Comparison of ENCODE assay signal across 13 mouse cellular contexts in the genomic region with DNA sequence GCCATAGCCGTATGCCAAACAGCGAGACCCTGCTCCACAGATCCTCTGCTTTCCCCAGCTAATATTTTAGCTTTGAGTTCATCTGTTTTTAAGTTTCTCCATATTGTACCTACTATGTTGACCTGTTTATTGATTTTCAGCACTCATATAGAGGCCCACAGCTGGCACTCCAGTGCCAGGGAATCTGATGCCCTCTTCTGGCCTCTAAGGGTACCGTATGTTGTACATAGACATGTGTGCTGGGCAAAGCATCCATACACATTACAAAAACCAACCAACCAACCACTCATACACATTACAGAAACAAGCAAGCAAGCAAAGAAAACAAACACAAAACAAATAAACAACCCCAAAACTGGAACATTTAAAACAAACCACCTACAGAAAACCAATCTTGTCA. TPM values are rescaled to one million over a fixed set of nuclear protein-coding genes. Genes with fewer than 3 reads are reported as not detected.
DNase-seq lines count a peak whose midpoint lies in the region; ATAC-seq and TF ChIP-seq lines count a peak whose summit lies in the region.
"Had no signal": no experiment of that assay in that cellular context is flagged by ENCODE, and none has a peak within 500 bp of the region (broad histone marks: within the 10 kb centered on the region; RNA-seq: fewer than 3 reads in every experiment).

No protein-coding gene starts in this region.

- H3K4me3 ChIP-seq in kidney, postnatal 0 days (replicated peaks; ENCODE audit: low read depth, low read length), result no peak overlapping the region
- no peak overlapping the region for H3K4me3 ChIP-seq in kidney, embryonic 16.5 days (ENCODE audit: low read length)
- no peak overlapping the region for H3K4me3 ChIP-seq in midbrain, postnatal 0 days (ENCODE audit: low read depth, low read length)
- no peak overlapping the region for H3K4me3 ChIP-seq in midbrain, embryonic 13.5 days (replicated peaks)
- no peak overlapping the region for H3K4me3 ChIP-seq in bone marrow, adult 2 months (replicated peaks; ENCODE audit: control insufficient read depth, low read depth, low read length)
- no peak overlapping the region for H3K4me3 ChIP-seq in limb, embryonic 10.5 days
- H3K4me3 ChIP-seq: embryonic facial prominence, embryonic 13.5 days had no signal

- TF ChIP-seq POLR2A in bone marrow, adult 2 months (IDR thresholded peaks at IDR 0.05; ENCODE audit: borderline replicate concordance, control insufficient read depth, low read depth, low read length), result no peak

- H3K9me3 ChIP-seq in kidney, postnatal 0 days (replicated peaks; ENCODE audit: low read length), result no peaks in the 10 kb centered on the region
- no peaks in the 10 kb centered on the region for H3K9me3 ChIP-seq in kidney, embryonic 16.5 days (ENCODE audit: low read length)
- H3K9me3 ChIP-seq in midbrain, postnatal 0 days (ENCODE audit: low read length), result no peaks in the 10 kb centered on the region
- no peaks in the 10 kb centered on the region for H3K9me3 ChIP-seq in midbrain, embryonic 13.5 days
- no peaks in the 10 kb centered on the region for H3K9me3 ChIP-seq in limb, embryonic 10.5 days (replicated peaks)
- H3K9me3 ChIP-seq: embryonic facial prominence, embryonic 13.5 days had no signal

- 97% methylated on average over 3 of the region's 3 CpGs for WGBS in kidney, postnatal 0 days
- 100% methylated on average over 3 of the region's 3 CpGs for WGBS in kidney, embryonic 16.5 days
- 98% methylated on average over 3 of the region's 3 CpGs for WGBS in midbrain, postnatal 0 days
- WGBS in midbrain, embryonic 13.5 days, result 98% methylated on average over 3 of the region's 3 CpGs
- 89% methylated on average over 3 of the region's 3 CpGs for WGBS in bone marrow, adult 2 months
- WGBS in limb, embryonic 10.5 days, result 98% methylated on average over 3 of the region's 3 CpGs

- TF ChIP-seq CTCF in kidney, postnatal 0 days (IDR thresholded peaks at IDR 0.05; ENCODE audit: low read depth), result peak; percentile 61
- TF ChIP-seq CTCF in midbrain, postnatal 0 days (IDR thresholded peaks at IDR 0.05), result peak; percentile 60
- TF ChIP-seq CTCF in bone marrow, adult 2 months (IDR thresholded peaks at IDR 0.05; ENCODE audit: control insufficient read depth, insufficient read depth, low read length), result peak; percentile 9; the same call in 1 of the 2 replicates

- no peak overlapping the region for H3K9ac ChIP-seq in kidney, postnatal 0 days (ENCODE audit: low read depth, low read length)
- H3K9ac ChIP-seq in kidney, embryonic 16.5 days (replicated peaks; ENCODE audit: low read length), result no peak overlapping the region
- H3K9ac ChIP-seq in midbrain, postnatal 0 days (replicated peaks; ENCODE audit: low read length, poor library complexity, severe bottlenecking), result no peak overlapping the region
- H3K9ac ChIP-seq in midbrain, embryonic 13.5 days (replicated peaks), result no peak overlapping the region
- H3K9ac ChIP-seq: embryonic facial prominence, embryonic 13.5 days had no signal

- H3K27me3 ChIP-seq in kidney, postnatal 0 days (ENCODE audit: insufficient read depth, low read length), result no peaks in the 10 kb centered on the region
- no peaks in the 10 kb centered on the region for H3K27me3 ChIP-seq in kidney, embryonic 16.5 days (ENCODE audit: insufficient read depth, low read length)
- no peaks in the 10 kb centered on the region for H3K27me3 ChIP-seq in midbrain, postnatal 0 days (ENCODE audit: insufficient read depth, low read length)
- H3K27me3 ChIP-seq in midbrain, embryonic 13.5 days, result no peaks in the 10 kb centered on the region
- H3K27me3 ChIP-seq in limb, embryonic 10.5 days (ENCODE audit: low read depth, poor library complexity, severe bottlenecking), result no peaks in the 10 kb centered on the region
- H3K27me3 ChIP-seq: embryonic facial prominence, embryonic 13.5 days had no signal

- no peak for DNase-seq in kidney, postnatal 0 days (ENCODE audit: low spot score)
- DNase-seq in midbrain, postnatal 0 days (ENCODE audit: low spot score), result peak; percentile 26
- no peak for DNase-seq in limb, embryonic 10.5 days (ENCODE audit: low spot score)
- DNase-seq: adrenal gland, postnatal 36 days; cerebellum, adult 11-12 months; heart, postnatal 14 days; lung, postnatal 14 days; thymus, adult 18-20 months had no signal

- H3K4me1 ChIP-seq in kidney, postnatal 0 days (replicated peaks; ENCODE audit: insufficient read depth, low read length), result no peaks in the 10 kb centered on the region
- no peaks in the 10 kb centered on the region for H3K4me1 ChIP-seq in kidney, embryonic 16.5 days (ENCODE audit: insufficient read depth, low read length)
- no peaks in the 10 kb centered on the region for H3K4me1 ChIP-seq in midbrain, postnatal 0 days (ENCODE audit: insufficient read depth, low read length)
- no peaks in the 10 kb centered on the region for H3K4me1 ChIP-seq in midbrain, embryonic 13.5 days (replicated peaks)
- no peaks in the 10 kb centered on the region for H3K4me1 ChIP-seq in bone marrow, adult 2 months (ENCODE audit: control insufficient read depth, insufficient read depth, low read length)
- H3K4me1 ChIP-seq in limb, embryonic 10.5 days, result no peaks in the 10 kb centered on the region
- H3K4me1 ChIP-seq: embryonic facial prominence, embryonic 13.5 days had no signal

- no peak overlapping the region for H3K4me2 ChIP-seq in kidney, postnatal 0 days (ENCODE audit: low read length)
- H3K4me2 ChIP-seq in kidney, embryonic 16.5 days (replicated peaks; ENCODE audit: low read depth, low read length), result no peak overlapping the region
- H3K4me2 ChIP-seq in midbrain, postnatal 0 days (ENCODE audit: low read depth, low read length, poor library complexity, severe bottlenecking), result no peak overlapping the region
- no peak overlapping the region for H3K4me2 ChIP-seq in midbrain, embryonic 13.5 days (replicated peaks)
- H3K4me2 ChIP-seq: embryonic facial prominence, embryonic 13.5 days had no signal

- H3K27ac ChIP-seq in kidney, postnatal 0 days, result no peak overlapping the region
- H3K27ac ChIP-seq in kidney, embryonic 16.5 days (ENCODE audit: low read length), result no peak overlapping the region
- no peak overlapping the region for H3K27ac ChIP-seq in midbrain, postnatal 0 days (ENCODE audit: low read depth, low read length)
- no peak overlapping the region for H3K27ac ChIP-seq in midbrain, embryonic 13.5 days
- no peak overlapping the region for H3K27ac ChIP-seq in bone marrow, adult 2 months (ENCODE audit: control insufficient read depth, insufficient read depth, low read depth, low read length, poor library complexity)
- no peak overlapping the region for H3K27ac ChIP-seq in limb, embryonic 10.5 days
- H3K27ac ChIP-seq: embryonic facial prominence, embryonic 13.5 days had no signal

- ATAC-seq in kidney, postnatal 0 days (replicated peaks; ENCODE audit: low FRiP score, low read depth), result no peak
- ATAC-seq in kidney, embryonic 16.5 days (ENCODE audit: low FRiP score, low TSS enrichment), result no peak
- ATAC-seq in midbrain, postnatal 0 days (ENCODE audit: low FRiP score), result no peak
- no peak for ATAC-seq in midbrain, embryonic 13.5 days
- ATAC-seq in activated CD4-positive, CD25-positive, alpha-beta regulatory T cell, adult 4 months, result no peak

- H3K36me3 ChIP-seq in kidney, postnatal 0 days (ENCODE audit: insufficient read depth, low read length), result peaks cover 39% of the 10 kb centered on the region
- peaks cover 47% of the 10 kb centered on the region for H3K36me3 ChIP-seq in kidney, embryonic 16.5 days (ENCODE audit: insufficient read depth, low read length)
- peaks cover 57% of the 10 kb centered on the region for H3K36me3 ChIP-seq in midbrain, postnatal 0 days (ENCODE audit: insufficient read depth, low read length)
- H3K36me3 ChIP-seq in midbrain, embryonic 13.5 days, result peaks cover 82% of the 10 kb centered on the region
- peaks cover 89% of the 10 kb centered on the region for H3K36me3 ChIP-seq in limb, embryonic 10.5 days

RNA-seq across cellular contexts. Expression of gene Papss1, which starts 22.2 kb away (rescaled TPM):
- polyA plus RNA-seq in kidney, postnatal 0 days (2015; fragmentation: Nextera tagmentation; extraction: Ambion mirVana), result 116 and 130 TPM in 2 replicates
- polyA plus RNA-seq in kidney, embryonic 16.5 days (2015; fragmentation: Nextera tagmentation; extraction: Ambion mirVana), result 115 and 124 TPM in 2 replicates
- total RNA-seq in midbrain, postnatal 0 days (2014; rRNA removed), result 129 and 133 TPM in 2 replicates
- polyA plus RNA-seq in midbrain, postnatal 0 days (2015; fragmentation: Nextera tagmentation; extraction: Ambion mirVana), result 107 and 111 TPM in 2 replicates
- 101 TPM in 2 replicates for polyA plus RNA-seq in midbrain, embryonic 13.5 days (2015; fragmentation: Nextera tagmentation; extraction: Ambion mirVana)
- polyA plus RNA-seq in bone marrow, adult 2 months (2011; ENCODE audit: insufficient read depth, insufficient read length, low replicate concordance, missing spikeins), result 4.1 and 4.5 TPM in 2 replicates
- polyA plus RNA-seq in activated CD4-positive, CD25-positive, alpha-beta regulatory T cell, adult 4 months (2017; shearing (Covaris generic)), result 10 to 100 TPM; 21.4 to 28.3 TPM
- polyA plus RNA-seq in limb, embryonic 10.5 days (2016; fragmentation: Nextera tagmentation; extraction: Ambion mirVana), result 55.4 and 82.7 TPM in 2 replicates

Comparison
In these comparisons a context has a peak if more than half of its experiments do, and no peak if none do; other contexts are left out.
1. CTCF ChIP-seq: peak in every context shown above with its lines; median percentile 61 in kidney, postnatal 0 days; 60 in midbrain, postnatal 0 days; 9 in bone marrow, adult 2 months.